Mouse (Mus musculus) lung, embryonic 16.5 days (tissue): Measurements from ENCODE around the gene Fam19a5. TPM values are rescaled to one million over a fixed set of nuclear protein-coding genes. Genes with fewer than 3 reads are reported as not detected.

Experiments used
- ATAC-seq: fragments of 200-750 bp; cut with Nextera tagmentation; 2 replicates; pipeline ENCODE4 v1.8.0; 2017; ENCODE audit warnings: low read depth, mild to moderate bottlenecking, moderate library complexity
- H3K27ac ChIP-seq: fragments of 300-500 bp; sonication (generic); 2 replicates; pipeline ENCODE4 v1.5.1; 2014; ENCODE audit warnings: mild to moderate bottlenecking, control low read depth, low read length
- H3K27me3 ChIP-seq: fragments of 300-500 bp; sonication (generic); 2 replicates; pipeline ENCODE4 v1.6.1; 2014; ENCODE audit warnings: low read depth, low read length, mixed read lengths; ENCODE audit not compliant: control insufficient read depth, insufficient read depth
- H3K36me3 ChIP-seq: fragments of 300-500 bp; sonication (generic); 2 replicates; pipeline ENCODE4 v1.6.1; 2014; ENCODE audit warnings: low read length; ENCODE audit not compliant: control insufficient read depth, insufficient read depth
- H3K4me1 ChIP-seq: fragments of 300-500 bp; sonication (generic); replicated peaks from 2 replicates; pipeline ENCODE4 v1.6.1; 2014; ENCODE audit warnings: low read length, mixed read lengths; ENCODE audit not compliant: control insufficient read depth, insufficient read depth
- H3K4me2 ChIP-seq: fragments of 300-500 bp; sonication (generic); 2 replicates; pipeline ENCODE4 v1.6.1; 2014; ENCODE audit warnings: low read depth, low read length, control low read depth
- H3K4me3 ChIP-seq: fragments of 300-500 bp; sonication (generic); 2 replicates; pipeline ENCODE4 v1.5.1; 2014; ENCODE audit warnings: mild to moderate bottlenecking, low read length, control low read depth
- H3K9ac ChIP-seq: fragments of 300-500 bp; sonication (generic); 2 replicates; pipeline ENCODE4 v1.6.1; 2014; ENCODE audit warnings: low read length, control low read depth
- H3K9me3 ChIP-seq: fragments of 300-500 bp; sonication (generic); 2 replicates; pipeline ENCODE4 v1.6.1; 2016; ENCODE audit warnings: low read length; ENCODE audit not compliant: control insufficient read depth
- WGBS: fragments of 180-500 bp; shearing (Covaris S2); extraction: QIAGEN DNeasy Blood & Tissue Kit; methylation state at CpG from one replicate; pipeline ENCODE4 v1.1.7; 2014; 5-methylcytosine and 5-hydroxymethylcytosine counted together
- polyA plus RNA-seq: library from polyadenylated mRNA; unstranded; fragments of >200 nt; fragmentation: Nextera tagmentation; extraction: Ambion mirVana; gene quantifications from 2 replicates; pipeline ENCODE4 v1.2.1, GENCODE M21; 2015

The Fam19a5 gene
- polyA plus RNA-seq, 1 experiment from 2014 or later = 0.74 TPM

GRCm38 (mm10) chr15:87646313-87647061 lies 102.4 kb downstream of the Fam19a5 start:
- WGBS = 64% methylated on average over 5 of the region's 5 CpGs
- Histone ChIP-seq H3K4me2 (no peak overlapping the region), H3K4me3 (no peak overlapping the region), H3K9ac (no peak overlapping the region), H3K36me3 (no peaks in the 10 kb centered on the region), H3K4me1 (no peaks in the 10 kb centered on the region), H3K27ac (no peak overlapping the region), H3K27me3 (no peaks in the 10 kb centered on the region), H3K9me3 (no peaks in the 10 kb centered on the region)
- no peak for ATAC-seq

GRCm38 (mm10) chr15:87649651-87650050 lies 105.6 kb downstream of the Fam19a5 start:
- Histone ChIP-seq H3K9me3 (no peaks in the 10 kb centered on the region), H3K4me2 (no peak overlapping the region), H3K4me1 (no peaks in the 10 kb centered on the region), H3K27ac (no peak overlapping the region), H3K27me3 (no peaks in the 10 kb centered on the region), H3K4me3 (no peak overlapping the region), H3K36me3 (no peaks in the 10 kb centered on the region), H3K9ac (no peak overlapping the region)
- ATAC-seq = no peak
- WGBS = 73% methylated on average over 2 of the region's 2 CpGs

- no peak for ATAC-seq
- 58% methylated on average over 6 of the region's 6 CpGs for WGBS
- Histone ChIP-seq H3K4me2 (no peak overlapping the region), H3K4me1 (no peaks in the 10 kb centered on the region), H3K9ac (no peak overlapping the region), H3K4me3 (no peak overlapping the region), H3K27ac (no peak overlapping the region), H3K36me3 (no peaks in the 10 kb centered on the region), H3K9me3 (no peaks in the 10 kb centered on the region), H3K27me3 (no peaks in the 10 kb centered on the region)
Measured at GRCm38 (mm10) chr15:87654551-87654950, 110.5 kb downstream of the Fam19a5 start.

GRCm38 (mm10) chr15:87656496-87657155 lies 112.5 kb downstream of the Fam19a5 start:
- H3K4me3 ChIP-seq = no peak overlapping the region
- H3K27ac ChIP-seq = no peak overlapping the region
- H3K4me1 ChIP-seq = no peaks in the 10 kb centered on the region
- no peaks in the 10 kb centered on the region for H3K36me3 ChIP-seq
- H3K9me3 ChIP-seq = no peaks in the 10 kb centered on the region
- no peak for ATAC-seq
- WGBS = 72% methylated on average over 20 of the region's 20 CpGs
- H3K9ac ChIP-seq = no peak overlapping the region
- H3K4me2 ChIP-seq = no peak overlapping the region
- H3K27me3 ChIP-seq = no peaks in the 10 kb centered on the region

- ATAC-seq = no peak
- Histone ChIP-seq H3K9me3 (no peaks in the 10 kb centered on the region), H3K4me2 (no peak overlapping the region), H3K4me1 (no peaks in the 10 kb centered on the region), H3K27me3 (no peaks in the 10 kb centered on the region), H3K9ac (no peak overlapping the region), H3K27ac (no peak overlapping the region), H3K36me3 (no peaks in the 10 kb centered on the region), H3K4me3 (no peak overlapping the region)
- WGBS = 80% methylated on average over 6 of the region's 6 CpGs
Measured at GRCm38 (mm10) chr15:87659729-87660128, 115.6 kb downstream of the Fam19a5 start.

- Histone ChIP-seq H3K4me1 (no peaks in the 10 kb centered on the region), H3K27me3 (no peaks in the 10 kb centered on the region), H3K9me3 (no peaks in the 10 kb centered on the region), H3K4me2 (no peak overlapping the region), H3K27ac (no peak overlapping the region), H3K9ac (no peak overlapping the region), H3K4me3 (no peak overlapping the region), H3K36me3 (no peaks in the 10 kb centered on the region)
- 81% methylated on average over 7 of the region's 7 CpGs for WGBS
- ATAC-seq = no peak
Measured at GRCm38 (mm10) chr15:87661954-87662353, 117.9 kb downstream of the Fam19a5 start.

- no peak for ATAC-seq
- Histone ChIP-seq H3K27ac (no peak overlapping the region), H3K4me3 (no peak overlapping the region), H3K4me2 (no peak overlapping the region), H3K36me3 (no peaks in the 10 kb centered on the region), H3K4me1 (no peaks in the 10 kb centered on the region), H3K9ac (no peak overlapping the region), H3K27me3 (no peaks in the 10 kb centered on the region), H3K9me3 (no peaks in the 10 kb centered on the region)
- WGBS = 92% methylated on average over 13 of the region's 13 CpGs
Measured at GRCm38 (mm10) chr15:87666041-87666750, 122.1 kb downstream of the Fam19a5 start.

GRCm38 (mm10) chr15:87667416-87667815 lies 123.3 kb downstream of the Fam19a5 start:
- WGBS = 71% methylated on average over 7 of the region's 7 CpGs
- no peak overlapping the region for H3K27ac ChIP-seq
- no peaks in the 10 kb centered on the region for H3K9me3 ChIP-seq

GRCm38 (mm10) chr15:87668112-87668511 lies 124.0 kb downstream of the Fam19a5 start:
- Histone ChIP-seq H3K36me3 (no peaks in the 10 kb centered on the region), H3K9me3 (no peaks in the 10 kb centered on the region), H3K4me1 (no peaks in the 10 kb centered on the region), H3K27ac (no peak overlapping the region), H3K9ac (no peak overlapping the region), H3K4me2 (no peak overlapping the region), H3K4me3 (no peak overlapping the region), H3K27me3 (no peaks in the 10 kb centered on the region)
- WGBS = 63% methylated on average over 5 of the region's 5 CpGs
- ATAC-seq = no peak

More at GRCm38 (mm10) chr15:87667416-87667815, 123.3 kb downstream of the Fam19a5 start:
- Histone ChIP-seq H3K27me3 (no peaks in the 10 kb centered on the region), H3K4me2 (no peak overlapping the region), H3K9ac (no peak overlapping the region), H3K36me3 (no peaks in the 10 kb centered on the region), H3K4me1 (no peaks in the 10 kb centered on the region), H3K4me3 (no peak overlapping the region)
- no peak for ATAC-seq
